Mouse (Mus musculus): ENCODE measurements at regions not wholly inside any gene's neighbourhood (a gene's known extent, or its start where the extent isn't known, plus 50 kb on each side); places are given as distances from the start of the nearest gene placed in this dataset.
A peak's percentile ranks its signal among the peaks of the same experiment; 100 is the strongest.

GRCm38 (mm10) chr2:38429752-38430378, 81.6 kb upstream of the Nek6 start:
- TF ChIP-seq POLR2A (IDR thresholded peaks at IDR 0.05; ENCODE audit: low read depth, low read length) (no peak), CTCF (IDR thresholded peaks at IDR 0.05; ENCODE audit: extremely low read depth, insufficient read length, insufficient replicate concordance, low read depth, low read length) (peak; percentile 97)

Measured in small intestine, adult 2 months (tissue).